Mouse (Mus musculus): Measurements from ENCODE around the gene Sgcg.

Gene Sgcg

DNA sequence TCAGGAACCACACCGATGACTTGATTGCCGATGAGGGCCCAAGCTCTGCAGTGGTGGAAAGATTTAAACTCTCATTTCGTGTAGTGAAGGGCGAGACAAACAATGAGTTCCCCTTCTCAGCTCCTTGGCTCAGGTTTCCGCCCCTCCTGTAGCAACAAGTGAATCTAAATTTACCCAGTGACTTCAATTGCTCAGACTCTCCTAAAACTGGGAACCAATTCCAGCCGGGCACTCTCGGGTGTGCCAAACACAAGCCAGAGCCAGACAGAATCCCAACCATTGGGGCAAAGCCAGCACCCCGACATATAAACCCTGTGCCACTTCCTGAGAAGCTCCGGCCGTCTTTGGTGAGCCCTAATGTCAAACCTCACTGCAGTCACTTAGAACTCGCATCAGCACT lies at the start of gene Sgcg:
Gene Sgcg (minus strand): TSS at position 139 of the 400 bp plus-strand sequence.
- no peak for DNase-seq (ENCODE audit: low read depth, low spot score)

DNA sequence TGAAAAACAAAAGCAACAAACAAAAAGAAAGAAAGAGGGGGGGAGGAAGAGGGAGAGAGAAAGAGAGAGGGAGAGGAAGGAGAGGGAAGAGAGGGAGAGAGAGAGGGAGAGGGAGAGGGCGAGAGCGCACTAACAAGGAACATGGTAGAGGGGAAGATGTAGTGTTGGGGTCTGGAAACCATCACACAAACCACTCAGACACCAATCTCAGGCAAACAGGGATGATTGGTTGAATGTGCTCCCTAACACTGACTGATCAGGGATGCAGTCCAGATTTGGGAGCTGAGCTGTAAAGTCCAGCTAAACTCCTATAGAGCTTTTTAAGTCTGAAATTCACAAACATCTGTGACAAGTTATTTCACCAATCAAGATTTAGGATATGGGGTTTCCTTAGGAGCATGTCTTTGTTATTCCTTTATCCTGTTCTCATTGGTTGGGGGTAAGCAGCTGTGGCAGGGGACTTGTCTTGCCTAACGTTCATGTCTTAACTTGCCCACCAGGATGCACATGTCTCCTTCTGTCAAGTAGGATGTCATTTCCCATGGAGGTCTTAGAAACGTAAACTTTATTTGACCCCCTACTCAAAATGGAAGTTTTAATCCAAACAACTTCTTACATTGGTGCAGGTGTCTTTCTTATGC lies 45.8 kb upstream of the Sgcg start:
- no peak for DNase-seq (ENCODE audit: low read depth, low spot score)

DNA sequence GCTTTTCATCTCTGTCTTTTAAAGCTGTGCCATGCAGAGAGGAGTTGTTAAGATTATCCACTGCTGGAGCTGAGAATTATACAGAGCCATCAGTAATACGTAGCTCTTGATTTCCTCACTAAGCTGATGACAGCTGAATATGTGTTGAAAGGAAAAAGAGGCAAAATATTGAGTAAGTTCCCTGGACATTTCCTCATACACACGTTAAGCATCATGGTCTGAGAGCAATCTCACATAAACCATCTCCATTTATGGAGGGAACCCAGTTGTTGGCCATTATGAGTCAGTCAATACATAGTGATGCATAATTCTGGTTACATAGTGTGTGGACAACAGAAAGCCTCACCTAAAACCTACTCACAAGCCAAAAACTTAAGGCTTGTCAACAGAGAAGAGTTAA lies 44.1 kb upstream of the Sgcg start:
- no peak for DNase-seq (ENCODE audit: low read depth, low spot score)

DNA sequence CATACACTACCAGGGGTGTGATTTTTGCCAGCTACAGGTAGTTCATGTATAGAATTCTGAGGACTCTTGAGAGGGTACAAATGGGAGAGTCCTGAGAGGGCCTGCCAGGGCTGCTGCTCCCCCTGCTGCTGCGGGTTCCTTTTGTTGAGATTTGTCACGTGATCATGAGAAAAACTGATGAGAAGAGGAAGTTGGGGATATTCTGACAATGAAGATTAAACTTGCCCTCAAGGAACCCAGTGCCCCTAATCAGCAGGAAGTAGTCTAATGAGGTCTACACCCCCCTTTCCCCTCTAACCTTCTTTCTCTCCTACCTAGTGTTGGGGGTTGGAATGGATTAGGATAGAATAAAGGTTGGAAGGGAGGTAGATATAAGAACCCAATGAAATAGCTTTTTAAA lies 43.0 kb upstream of the Sgcg start:
- no peak for DNase-seq (ENCODE audit: low read depth, low spot score)

DNA sequence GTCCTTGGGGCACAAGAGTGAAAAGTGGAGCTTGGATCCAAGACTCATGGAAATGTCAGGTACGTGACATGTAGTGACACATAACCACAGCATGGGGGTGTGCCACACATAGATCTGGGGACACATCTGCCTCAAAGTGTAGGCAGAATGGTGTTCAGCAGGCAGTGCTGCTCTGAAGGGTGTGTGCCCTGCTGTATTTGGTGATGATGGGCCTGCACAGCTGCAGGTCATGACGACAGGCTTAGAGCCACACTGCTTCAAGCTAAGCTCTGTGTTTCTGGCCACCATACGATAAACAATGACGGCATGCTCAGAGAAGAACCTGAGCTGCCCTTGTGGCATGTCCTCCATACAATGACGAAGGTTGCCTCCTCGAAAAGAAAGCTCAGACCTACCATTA lies 41.5 kb upstream of the Sgcg start:
- DNase-seq (ENCODE audit: low read depth, low spot score) = no peak

DNA sequence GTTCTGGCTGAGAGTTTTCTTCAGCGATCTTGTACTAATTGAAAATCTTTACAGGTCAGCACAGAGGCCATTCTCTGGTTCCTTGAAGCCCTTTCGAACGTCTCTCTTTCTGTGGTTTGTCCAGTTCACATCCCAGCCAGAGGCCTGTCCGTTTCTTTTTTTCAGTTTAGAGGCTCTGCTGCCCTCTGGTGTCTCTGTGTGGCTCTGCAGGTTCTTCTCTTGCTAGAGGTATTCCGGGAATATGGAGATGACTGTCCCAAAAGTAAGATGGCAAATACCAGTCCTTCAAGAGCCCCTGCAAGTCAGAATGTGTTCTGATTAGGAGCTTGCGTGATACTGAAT lies 36.4 kb upstream of the Sgcg start:
- peak; percentile 33 for DNase-seq (ENCODE audit: low read depth, low spot score)

DNA sequence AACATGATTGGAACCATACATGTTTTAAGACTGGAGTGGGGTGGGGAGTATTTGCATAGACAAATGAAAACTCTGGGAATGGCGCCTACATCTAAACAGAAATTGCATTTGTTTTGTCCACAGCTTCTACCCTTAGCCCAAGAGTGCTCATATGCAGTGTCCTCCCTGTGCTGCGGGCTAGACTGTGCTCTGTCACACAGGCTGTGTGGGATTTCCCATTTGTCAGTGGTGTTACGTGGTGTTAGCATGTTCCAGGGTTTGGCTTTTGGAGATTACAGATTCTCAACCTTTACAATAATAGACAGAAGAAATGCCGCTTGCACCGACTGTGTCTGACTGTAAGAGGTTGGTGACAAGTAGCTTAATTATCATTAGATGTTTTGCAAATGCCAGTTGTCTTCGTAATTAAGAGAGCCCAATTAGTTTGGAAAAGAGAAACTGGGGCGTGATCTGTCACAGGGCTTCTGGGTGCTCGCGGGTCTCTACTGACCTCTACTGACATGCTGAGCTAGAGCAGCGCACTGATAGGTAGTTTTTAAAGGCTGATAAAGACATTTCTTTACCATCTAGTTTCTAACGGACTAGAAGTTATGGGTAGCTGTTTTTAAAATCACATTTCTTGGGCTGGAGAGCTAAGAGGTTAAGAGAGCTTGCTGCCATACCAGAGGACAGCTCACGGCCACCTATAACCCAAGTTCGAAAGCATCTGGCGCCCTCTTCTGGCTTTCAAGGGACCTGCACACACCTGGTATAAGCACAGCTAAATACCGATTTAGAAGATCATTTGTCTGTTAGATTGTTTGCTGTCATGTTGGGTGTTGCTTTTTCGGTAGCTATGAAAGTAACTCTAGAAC lies 35.8 kb upstream of the Sgcg start:
- DNase-seq (ENCODE audit: low read depth, low spot score) = peak; percentile 50

DNA sequence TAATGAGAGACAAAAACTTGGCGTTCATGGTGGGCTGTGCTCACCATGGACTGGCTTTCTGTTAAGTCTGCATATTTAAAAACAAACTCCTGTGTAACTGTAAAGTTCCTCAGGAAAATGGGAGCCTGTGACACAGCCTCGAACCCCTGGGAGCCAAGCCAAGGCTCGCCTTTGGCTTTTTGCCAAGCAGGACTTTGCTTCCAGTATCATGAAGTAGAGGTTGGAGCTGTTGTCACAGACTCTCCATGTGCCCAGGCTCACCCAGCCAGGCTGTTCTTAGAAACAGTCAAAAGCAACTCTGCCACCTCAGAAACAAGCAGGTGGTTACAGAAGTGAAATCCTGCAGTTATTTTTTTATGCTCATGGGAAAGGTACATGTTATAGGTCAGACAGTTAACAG lies 32.4 kb upstream of the Sgcg start:
- DNase-seq (ENCODE audit: low read depth, low spot score) = no peak

DNA sequence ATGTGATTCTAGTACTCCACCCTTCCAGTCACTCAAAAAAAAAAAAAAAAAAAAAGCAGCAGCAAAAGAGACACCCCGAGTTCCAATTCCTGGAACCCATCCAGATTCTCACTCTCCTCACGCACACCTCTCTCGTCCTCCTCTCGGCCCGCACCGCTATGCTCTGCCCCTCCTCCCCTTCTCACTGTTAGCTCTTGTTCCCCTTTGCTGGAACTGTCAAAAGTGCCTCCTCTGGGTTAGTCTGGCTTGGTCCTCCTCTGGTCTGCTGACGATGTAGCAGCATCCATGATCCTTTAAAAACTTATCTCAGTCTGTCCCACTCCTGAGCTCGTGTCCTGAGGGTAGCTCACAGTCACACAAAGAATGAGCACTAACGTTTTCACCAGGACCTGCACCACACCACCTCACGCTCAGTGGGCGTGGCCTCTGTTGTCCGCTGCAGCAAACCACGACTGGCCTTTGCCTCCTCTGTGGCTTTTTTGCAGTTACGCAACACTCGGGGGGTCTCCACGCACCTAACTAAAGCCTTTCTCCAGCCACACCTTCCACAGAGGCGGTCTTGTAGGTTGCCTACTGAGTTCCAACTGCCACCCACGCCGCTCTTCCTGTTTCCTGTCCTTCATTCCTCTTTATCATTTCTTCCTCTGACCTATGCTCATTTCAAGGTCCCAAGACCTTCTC lies 30.5 kb upstream of the Sgcg start:
- no peak for DNase-seq (ENCODE audit: low read depth, low spot score)

DNA sequence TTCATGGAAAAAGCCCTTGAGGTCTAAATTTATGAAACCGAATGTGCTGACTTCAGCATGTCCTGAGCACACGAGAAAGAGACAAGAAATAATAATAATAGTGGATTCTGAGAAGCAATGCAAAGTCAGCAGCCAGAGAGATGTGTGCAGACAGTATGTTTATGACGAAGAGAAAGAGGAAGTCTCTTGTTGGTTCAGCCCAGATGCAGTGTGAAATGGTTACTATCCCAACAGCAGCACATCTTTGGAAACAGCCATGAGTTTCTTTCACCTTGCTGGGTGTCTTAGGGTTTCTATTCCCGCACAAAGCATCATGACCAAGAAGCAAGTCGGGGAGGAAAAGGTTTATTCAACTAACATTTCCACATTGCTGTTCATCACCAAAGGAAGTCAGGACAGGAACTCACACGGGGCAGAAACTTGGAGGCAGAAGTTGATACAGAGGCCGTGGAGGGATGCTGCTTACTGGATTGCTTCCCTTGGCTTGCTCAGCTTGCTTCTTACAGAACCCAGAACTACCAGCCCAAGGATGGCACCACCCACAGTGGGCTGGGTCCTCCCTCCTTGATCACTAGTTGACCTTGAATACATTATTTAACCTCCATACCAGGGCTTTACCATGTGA lies 20.5 kb upstream of the Sgcg start:
- DNase-seq (ENCODE audit: low read depth, low spot score) = no peak

DNA sequence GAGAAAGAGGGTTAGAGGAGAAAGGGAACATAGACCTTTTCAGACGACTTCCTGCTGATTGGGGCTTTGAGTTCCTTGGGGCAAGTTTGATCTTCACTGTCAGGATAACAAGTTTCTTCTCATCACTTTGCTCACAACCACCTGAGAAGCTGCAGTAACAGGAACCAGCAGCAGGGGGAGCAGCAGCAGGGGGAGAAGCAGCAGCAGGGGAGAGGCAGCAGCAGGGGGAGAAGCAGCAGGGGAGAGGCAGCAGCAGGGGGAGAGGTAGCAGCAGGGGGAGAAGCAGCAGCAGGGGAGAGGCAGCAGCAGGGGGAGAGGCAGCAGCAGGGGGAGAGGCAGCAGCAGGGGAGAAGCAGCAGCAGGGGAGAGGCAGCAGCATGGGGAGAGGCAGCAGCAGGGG lies 19.0 kb upstream of the Sgcg start:
- DNase-seq (ENCODE audit: low read depth, low spot score) = peak; percentile 24

DNA sequence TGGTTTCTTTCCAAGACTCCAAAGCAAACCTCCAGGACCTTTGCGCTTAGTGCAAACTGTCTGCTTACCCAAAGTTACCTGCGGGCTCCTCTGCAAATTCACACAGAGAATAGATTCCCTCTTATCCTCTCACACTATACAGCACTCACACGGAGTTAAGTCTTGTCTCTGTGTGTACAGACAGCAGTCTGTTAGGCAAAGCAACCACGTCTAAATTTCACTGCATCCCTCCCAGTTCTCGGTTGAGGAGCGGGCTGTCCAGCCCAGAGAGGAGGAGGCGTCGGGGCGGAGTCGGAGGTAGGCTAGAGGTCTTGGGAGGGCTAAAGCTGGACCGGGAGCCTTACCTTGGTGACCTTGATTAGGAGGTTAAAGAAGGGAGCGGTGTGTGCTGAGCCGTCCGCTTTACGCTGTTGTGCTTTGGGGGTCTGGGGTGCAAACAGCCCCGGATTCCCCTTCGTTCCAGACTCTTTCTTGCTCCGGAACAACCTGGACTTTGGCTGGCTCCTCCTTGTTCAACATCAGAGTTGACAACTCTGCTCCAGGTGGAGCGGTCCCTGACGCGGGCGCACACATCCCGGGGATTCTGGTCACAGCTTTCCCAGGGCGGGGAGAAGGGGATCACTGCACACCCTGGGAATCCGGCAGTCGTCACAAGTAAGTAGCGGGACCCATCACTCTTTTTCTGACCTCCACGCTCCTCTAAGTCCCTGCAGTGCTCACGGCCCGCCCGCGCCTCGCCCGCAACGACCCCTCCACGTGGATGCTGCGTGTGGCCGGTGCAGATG lies 16.3 kb upstream of the Sgcg start:
- DNase-seq (ENCODE audit: low read depth, low spot score) = no peak

DNA sequence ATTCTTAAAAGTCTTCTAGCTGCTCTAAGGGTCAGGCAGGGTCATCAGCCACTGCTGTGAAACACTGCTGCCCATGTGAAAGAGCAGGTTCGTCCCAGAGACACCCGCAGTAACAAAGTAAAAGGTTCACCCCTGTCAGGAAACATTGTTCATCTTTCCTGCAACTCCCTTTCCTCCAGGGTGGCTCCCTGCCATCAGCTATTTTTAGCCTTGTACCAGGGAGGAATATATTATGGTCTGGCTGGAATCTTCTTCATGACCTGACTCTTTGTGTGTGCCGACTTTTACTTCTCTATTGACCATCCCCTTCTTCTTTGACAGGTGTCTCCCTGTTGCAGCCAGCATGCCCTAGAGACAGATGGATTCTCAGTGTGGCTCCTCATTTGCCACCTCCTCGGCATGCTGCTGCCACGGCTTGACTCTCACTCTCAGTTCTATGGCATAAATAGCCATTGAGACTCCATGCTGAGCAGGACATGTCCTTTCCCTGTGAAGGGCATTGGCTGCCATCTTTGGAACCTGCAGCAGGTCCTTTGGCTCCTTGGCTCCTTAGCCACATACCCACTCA lies 9.7 kb upstream of the Sgcg start:
- no peak for DNase-seq (ENCODE audit: low read depth, low spot score)

DNA sequence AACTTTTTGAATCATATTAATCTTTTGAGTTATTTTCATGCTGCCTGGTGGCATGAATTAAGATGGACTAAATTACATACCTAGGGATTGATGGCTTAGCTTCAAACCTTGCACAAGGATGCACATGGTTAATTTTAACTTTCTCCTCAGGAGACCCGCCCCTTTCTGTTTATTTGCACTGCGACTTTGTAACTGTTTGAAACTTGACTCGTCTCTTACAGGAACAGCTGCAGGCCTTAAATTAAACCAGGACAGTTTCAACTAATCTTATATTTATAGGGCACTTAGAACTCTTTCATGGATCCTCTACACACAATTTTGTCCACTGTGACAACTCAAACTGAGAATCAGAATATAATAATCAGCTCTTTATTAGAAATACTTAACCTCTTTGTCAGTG lies 794 bp upstream of the Sgcg start:
- no peak for DNase-seq (ENCODE audit: low read depth, low spot score)

DNA sequence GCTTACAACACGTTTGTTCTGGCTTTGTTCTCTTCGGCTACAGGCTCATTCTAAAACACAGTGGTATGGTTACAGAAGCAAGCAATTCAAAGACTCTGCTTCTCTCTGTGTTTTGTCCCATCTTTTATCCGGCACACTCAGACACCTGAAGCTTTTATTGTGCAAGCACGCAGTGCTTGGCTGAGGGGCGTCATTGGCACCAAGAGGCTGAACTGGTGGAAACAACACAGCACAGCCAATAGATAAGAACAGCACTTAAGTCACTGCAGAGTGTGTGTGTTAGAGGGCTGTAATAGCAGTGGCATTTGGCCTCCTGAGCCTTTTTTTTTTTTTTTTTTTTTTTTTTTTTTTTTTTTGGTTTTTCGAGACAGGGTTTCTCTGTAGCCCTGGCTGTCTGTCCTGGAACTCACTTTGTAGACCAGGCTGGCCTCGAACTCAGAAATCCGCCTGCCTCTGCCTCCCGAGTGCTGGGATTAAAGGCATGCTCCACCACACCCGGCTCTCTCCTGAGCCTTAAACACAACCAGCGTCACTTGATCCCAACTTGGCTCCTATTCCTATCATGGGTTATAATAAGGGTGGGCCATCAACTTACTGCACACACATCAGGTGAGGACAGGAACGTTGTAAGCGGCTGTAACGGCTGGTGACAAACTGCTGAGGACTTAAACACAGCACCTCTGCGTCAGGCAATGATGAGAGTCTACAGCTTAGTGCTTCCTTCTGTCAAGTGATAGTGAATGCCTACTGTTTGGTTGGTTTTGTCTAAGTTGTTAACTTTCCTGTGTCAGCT lies 5.5 kb downstream of the Sgcg start:
- no peak for DNase-seq (ENCODE audit: low read depth, low spot score)

DNA sequence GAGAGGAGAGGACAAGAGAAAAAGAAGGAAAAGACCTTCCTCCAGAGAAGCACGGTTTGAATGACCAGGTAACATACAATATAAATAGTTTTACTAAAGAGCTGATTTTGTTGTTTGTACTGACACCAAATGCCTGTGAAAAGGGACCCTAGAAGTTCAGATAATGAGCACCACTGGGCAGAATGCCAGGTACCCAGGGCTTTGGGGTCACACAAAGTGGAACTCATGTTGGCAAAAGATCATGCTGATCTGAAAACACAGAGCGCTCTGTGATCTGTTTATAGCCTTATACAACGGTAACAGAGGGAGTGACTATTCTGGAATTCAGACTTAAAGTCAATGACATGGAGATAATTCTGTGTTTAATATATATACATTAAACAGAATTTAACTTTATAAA lies 11.8 kb downstream of the Sgcg start:
- DNase-seq (ENCODE audit: low read depth, low spot score) = no peak

DNA sequence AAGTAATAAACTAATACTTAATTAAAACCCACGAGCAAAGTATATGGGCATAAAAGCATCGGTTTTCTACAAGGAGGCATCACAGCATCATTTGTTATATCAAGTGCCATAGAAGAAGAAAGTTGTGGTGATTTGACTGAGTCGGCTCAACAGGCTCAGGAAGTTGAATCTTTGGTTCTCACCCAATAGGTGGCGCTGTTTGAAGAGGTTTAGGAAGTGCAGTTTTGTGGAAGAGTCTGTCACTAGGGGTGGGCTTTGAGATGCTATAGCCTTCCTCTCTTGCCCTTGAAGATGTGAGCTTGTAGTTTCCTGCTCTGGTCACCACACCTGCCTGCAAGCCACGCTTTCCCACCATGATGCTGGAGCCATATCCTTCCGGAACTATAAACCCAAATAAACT lies 15.7 kb downstream of the Sgcg start:
- peak; percentile 14 for DNase-seq (ENCODE audit: low read depth, low spot score)

DNA sequence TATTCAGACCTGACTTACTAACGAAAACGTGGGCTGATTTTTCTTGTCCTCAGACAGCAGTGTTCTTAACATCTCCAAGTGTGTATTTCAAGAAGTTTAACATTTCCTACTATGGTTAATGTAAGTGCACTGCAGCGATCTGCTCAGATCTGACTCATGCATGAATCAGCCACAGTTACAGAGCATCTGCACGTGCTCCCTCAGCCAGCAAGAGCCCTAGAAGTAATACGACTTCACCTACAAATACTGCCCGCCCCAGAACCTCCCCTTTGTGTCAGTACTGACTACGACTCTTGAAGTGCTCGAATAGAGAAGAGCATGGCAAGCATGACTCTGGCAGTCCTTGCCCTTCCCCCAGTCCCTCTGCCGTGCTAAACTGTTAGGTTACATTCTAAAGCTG lies 19.5 kb downstream of the Sgcg start:
- DNase-seq (ENCODE audit: low read depth, low spot score) = no peak

DNA sequence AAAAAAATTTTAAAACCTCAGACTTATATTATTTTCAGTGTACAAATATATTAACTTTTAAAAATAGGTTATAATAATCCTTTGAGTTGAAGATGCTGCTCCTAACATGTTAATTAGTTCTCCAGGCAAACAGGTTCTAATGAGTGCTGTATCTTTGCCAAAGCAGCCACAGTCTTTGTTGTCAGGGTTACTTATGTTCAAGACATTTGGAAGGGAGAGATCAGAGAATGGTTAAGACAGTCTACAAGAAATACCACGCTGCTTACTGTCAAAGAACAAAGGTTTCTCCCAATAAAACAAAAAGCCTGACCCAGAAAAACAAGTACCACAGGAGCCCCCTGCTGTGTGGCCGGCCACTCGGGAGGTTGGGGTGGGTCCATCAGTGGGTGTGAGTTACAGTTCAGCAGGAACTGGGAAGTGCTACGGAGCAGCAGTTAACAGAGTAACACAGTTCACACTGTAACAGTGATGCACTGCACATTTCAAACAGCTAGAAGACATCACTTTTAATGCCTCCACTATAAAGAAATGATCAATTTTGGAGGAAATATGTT lies 21.1 kb downstream of the Sgcg start:
- DNase-seq (ENCODE audit: low read depth, low spot score) = no peak

DNA sequence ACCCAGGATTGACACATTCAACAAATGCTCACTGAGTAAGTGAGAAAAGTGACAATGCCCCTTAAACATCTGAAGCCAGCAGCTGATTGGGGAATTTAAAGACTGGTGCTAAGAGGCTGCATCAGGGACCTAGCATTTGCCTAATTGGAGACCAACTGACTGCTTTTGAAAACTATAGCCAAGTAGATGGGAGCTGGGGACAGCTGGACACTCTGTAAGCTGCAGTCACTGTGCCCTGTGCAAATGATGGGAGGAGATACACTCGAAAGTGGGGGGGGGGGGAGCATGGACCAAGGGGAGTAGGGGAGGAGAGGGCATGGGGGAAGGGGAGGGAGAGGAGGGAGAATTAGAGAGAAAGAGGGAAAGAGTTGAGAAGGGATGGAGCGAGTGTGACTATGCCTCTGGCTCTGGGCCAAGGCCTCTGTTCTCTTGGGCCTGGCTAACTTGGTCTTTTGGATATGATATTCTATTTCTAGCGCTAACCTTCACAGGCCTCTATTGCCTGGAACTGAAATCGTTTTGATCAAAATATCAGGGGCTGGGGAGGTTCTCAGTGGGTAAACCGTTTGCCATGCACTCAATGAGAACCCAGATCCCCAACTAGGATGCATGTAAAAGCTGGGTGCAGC lies 22.3 kb downstream of the Sgcg start:
- DNase-seq (ENCODE audit: low read depth, low spot score) = no peak
